Mouse (Mus musculus): ENCODE results near the gene Lpar1.
"Not testable (repeated sequence)": the region's sequence is repeated elsewhere in the genome, so short reads cannot be mapped to it uniquely, and the experiment has no call there.

Lpar1 gene

DNA sequence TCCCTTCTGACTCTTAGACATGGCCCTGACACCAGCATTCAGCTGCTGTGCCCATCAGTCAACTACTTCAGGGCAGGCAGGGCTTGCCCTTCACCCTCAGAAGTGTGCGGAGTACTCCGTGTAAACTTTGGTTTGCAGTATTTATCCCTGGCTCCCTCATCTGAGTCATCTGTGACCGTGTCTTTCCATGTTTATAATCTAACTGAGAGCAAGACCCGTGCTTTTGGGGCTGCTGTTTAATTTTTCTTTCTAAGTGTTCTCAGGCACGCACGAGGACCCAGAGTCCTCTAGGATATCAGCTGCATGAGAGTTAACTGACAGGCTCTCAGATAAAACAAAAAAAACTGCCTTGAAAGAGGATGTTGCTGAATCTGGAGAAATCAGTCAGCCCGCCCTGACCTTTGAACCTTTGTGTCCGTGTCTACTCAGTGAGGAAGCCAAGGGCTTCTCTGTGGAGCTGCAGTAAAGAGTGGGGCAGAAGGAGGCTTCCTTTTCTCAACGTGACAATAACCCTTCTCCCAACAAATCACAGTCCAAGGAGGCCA lies 7.7 kb downstream of the Lpar1 start:
- no peak for ATAC-seq (ENCODE audit: low TSS enrichment)

DNA sequence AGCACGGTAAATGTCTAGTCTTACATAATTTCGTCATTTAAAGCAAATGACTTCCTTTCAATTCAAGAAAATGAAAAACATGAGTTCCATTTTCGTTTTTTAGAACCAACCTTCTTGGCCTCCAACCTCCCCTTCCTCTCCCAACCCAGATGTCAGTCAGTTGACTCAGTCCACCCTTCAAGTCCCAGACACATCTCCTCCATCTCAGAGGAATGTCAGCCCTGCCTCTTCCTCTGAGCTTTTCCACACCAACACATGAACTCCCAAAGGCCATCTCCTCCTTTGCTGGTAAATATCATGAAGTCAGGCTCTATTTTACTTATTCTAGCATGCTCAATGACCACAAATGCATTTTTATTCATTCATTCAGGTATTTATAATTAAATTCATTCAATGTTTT lies 10.5 kb downstream of the Lpar1 start:
- ATAC-seq (ENCODE audit: low TSS enrichment): no peak

DNA sequence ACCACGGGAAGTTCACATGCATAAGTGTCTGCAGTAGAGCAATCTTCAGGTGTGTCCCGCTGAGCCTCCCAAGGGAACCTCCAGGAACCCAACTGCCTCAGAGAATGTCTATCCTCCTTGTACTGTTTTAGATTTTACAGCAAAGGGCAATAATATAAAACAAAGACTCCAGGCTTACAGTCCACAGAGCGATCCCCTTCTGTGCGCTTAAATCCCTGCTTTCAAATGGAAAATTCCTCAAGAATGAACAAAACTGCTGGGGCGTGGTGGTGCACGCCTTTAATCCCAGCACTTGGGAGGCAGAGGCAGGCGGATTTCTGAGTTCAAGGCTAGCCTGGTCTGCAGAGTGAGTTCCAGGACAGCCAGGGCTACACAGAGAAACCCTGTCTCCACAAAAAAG lies 11.0 kb downstream of the Lpar1 start:
- ATAC-seq (ENCODE audit: low TSS enrichment): not testable (repeated sequence)

DNA sequence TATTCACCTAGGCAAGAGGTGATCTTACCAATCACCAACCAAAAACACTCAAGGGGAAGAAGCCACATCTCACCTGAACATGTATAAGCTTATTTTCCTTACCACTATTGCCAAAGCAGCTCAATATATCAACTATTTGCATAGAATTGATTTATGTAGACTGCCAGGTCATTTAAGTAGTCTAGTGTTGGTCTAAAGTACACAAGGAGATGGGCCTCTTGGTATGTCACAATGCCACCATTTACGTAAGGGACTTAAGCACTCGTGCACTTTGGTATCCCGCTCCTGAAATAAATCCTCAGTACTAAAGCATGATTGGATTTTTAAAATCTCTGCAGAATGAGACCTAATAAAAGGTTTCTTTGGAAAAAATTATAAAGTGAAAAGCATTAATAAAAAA lies 12.9 kb downstream of the Lpar1 start:
- ATAC-seq (ENCODE audit: low TSS enrichment): no peak

DNA sequence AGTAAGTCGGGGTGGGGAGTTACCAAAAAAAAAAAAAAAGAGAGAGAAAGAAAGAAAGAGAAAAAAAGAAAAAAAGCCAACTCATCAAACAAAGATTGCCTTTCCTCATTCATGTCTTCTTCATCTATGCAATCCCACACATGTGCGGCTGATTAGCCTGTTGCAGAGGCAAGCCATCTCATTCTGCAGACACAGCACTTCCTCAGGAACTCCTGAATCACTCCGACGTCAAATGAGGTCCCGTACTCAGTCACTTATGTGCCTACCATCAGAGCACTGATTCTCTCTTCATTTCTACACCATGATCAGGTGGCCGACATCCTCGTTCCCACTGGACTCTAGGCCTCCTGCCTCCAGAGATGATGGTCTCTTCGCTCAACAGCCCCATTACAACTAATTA lies 13.3 kb downstream of the Lpar1 start:
- no peak for ATAC-seq (ENCODE audit: low TSS enrichment)

DNA sequence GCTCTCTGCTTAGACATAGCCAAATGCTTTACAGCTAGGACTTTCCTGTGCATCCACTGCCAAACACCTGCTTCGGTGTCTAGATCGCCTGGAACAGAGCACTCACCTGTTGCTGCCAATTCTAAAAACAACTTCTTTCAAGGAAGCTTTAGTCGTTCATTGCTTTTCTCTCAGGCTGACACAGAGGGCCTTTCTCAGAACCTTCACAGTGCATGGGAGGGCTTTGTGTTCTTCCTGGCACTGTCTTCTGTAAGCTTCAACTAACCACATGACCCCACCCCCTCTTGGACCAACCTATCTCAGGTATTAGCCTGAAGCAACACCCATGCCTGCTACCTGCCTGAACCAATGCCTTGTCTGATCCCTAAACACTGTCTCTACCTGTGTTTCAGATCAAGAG lies 15.0 kb downstream of the Lpar1 start:
- ATAC-seq (ENCODE audit: low TSS enrichment): no peak

DNA sequence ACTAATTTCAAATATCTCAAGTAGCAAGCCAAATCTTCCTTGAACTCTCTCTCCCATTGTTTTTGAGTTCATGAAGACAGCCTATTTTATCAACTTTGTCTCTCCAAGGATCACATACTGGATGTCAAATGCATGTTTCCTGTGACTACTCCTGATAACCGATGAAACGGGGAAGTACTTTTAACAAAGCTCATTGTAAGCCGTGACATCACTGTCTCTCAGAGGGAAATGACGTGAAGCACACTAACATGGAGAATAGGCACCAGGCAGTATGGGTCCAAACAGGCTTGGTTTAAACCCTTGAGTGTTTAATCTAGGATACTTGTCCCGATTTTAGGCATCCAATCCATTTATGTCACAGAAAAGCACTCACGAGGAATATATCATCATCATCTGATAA lies 17.9 kb downstream of the Lpar1 start:
- ATAC-seq (ENCODE audit: low TSS enrichment): no peak

DNA sequence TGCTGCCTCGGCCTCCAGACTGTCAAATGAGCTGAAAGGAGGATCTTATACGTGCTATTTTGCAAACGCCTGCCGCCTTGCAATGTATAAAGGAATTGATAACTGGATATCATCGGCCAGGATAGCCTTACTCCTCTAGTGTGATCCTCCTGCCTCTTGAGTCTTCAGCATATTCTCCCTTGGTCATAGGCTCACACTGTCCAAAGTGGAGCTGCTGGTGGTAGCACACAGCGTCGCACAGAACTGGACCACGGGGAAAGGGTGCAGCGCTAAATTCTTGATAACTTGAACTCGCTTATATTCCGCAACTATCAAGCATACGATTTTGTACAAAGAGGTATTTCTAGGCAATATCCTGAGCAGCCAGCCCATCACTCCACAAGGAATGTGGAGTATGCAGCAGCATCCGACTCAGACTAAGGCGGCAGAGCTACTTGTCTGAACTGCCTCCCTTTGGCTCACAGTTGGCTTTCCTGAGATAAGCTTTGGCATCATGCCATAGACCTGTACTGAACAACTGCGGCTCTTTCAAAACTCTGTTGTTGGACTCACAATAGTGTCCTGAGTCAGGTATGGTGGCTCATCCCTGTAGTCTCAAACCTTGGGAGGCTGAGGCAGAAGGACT lies 18.9 kb downstream of the Lpar1 start:
- no peak for ATAC-seq (ENCODE audit: low TSS enrichment)

DNA sequence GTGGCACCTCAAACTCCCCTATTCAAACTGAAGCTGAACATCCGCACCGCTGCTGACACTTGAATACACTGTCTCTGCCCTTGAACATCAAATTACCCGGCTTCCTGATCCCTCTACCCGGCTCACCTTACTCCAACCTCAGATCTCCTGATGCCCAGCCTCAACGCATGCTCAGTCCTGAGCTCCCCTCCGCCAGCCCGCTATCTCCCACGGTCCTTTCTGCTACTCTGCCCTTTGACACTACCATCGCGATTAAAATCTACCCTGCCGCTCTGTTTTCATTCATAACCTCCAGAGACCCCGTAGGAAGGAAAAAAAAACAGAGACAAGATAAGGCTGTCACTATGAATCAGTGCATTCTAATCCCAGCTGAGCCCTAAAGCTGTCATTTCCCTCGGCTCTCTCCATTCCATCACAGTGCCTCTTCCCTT lies 19.5 kb downstream of the Lpar1 start:
- ATAC-seq (ENCODE audit: low TSS enrichment): no peak

DNA sequence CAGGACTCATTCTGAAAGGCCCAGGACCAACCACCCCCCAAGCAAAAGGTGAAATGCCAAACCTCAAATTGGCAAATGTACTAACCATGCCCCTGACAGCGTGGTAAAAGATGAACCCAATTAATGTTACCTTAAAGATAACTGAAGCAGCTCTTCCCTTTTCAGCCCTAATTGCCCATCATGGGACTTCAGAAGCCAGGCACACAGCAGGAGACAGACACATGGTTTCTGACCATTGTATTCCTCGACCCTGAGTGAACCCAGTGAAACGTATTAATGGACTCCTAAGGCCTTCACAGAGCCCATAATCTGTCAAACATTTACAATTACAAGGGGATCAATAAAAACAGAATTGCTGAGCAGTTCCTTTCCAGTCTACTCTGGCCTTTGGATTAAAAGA lies 20.2 kb downstream of the Lpar1 start:
- ATAC-seq (ENCODE audit: low TSS enrichment): no peak

DNA sequence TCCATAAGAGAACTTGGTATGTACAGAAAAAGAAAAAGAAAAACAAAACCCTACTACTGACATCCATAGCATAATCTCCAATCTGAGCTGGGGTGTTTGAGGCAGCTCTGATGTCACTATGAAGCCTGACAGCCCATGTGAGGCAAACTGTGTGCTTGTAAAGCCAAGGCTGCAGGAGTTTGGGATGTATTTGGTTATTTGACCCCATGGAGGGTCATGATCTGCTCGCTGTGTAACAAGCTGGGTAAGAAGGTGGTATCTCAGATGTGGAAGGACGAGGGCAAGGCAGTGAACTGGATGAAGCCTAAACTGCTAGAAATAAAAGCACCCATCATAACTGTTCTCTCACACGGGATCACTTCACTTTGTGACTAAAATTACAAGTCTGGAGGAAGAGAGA lies 21.4 kb downstream of the Lpar1 start:
- ATAC-seq (ENCODE audit: low TSS enrichment): no peak

DNA sequence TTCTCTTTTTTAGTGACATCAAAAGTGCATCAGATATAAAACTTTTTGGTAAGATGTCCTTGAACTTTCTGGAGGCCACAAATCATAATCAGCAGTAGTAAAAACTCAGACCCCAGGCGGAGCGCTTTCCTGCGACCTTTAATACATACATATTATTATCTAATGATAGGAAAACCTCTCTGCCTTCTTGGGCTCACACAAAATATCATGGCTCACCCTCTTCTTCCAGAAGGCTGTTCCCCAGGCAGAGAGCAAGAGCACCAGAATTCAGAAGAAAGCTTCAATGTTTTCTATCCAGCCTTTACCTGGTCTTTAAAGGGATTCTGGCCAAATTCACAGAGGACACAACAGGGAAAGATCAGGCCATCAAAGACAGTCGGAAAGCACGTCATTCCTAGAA lies 23.0 kb downstream of the Lpar1 start:
- no peak for ATAC-seq (ENCODE audit: low TSS enrichment)

DNA sequence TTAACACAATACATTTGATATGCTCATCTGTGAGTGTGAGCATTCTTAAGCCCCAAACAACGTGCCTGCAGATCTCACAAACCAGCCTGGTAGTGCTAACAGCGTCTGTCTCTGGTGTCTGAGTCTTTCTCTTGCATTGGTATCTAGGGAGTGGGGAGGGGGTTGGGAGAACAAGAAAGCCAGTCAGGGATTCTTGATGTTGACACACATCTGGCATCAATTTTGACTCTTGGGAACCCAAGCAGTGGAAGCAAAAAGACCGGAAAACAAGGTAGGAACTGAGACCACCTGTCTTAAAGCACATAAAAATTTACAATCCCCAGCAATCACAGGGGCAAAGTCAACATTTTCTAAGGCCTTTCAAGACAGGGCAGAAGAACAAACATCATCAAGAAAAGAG lies 23.4 kb downstream of the Lpar1 start:
- no peak for ATAC-seq (ENCODE audit: low TSS enrichment)

DNA sequence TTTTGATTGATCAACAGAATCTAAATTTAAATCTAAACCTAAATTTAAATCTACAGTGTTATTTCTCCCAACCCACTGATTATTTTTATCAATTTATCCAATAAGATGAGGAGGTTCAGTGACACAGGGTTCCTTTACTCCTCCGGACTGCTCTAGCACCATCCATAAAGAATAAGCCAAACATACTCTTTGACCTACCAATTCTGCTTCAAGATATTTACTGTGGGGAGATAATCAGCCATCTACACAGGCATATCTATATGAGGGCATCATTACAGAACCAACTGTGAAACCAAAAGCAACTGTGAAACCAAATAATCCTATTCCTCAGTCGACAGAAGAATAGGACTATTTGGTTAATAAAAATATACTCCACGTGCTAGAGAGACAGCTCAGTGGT lies 25.8 kb downstream of the Lpar1 start:
- ATAC-seq (ENCODE audit: low TSS enrichment): no peak

DNA sequence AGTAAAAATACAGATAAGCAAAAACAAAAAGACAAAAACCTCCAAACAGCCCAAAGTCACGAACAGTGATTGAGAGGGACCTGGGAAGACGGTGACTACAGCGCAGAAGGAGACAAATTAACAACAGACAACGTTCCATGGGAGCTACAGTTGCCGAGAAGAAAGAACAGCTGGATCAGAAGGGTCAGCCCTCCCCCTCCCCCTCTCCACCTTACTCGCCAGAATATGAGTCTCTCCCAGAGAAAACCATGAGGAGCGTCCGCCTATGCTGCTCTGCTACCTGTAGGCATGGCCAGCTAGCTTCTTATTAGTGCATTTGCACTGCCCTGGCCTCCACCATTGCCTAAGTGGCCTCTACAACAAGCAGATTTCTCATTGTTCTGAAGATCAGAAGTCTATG lies 32.6 kb downstream of the Lpar1 start:
- no peak for ATAC-seq (ENCODE audit: low TSS enrichment)

DNA sequence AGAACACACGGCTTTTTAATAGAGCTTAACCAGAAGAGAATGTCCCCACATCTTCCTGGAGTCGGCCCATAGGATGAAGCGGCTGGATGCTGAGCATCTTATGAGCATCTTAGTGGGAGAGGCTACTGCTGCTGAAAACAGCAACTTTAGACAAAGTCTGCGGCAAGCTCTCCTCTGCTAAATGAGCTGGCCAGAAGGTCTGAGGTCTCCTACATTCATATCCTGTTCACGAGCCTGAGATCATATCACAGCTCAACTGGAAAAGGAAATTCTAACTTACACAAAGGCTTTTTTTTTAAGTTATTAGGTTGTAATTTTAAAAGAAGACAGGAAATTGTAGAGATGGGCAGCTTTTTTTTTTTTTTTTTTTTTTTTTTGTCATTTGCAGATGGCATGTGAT lies 33.2 kb downstream of the Lpar1 start:
- no peak for ATAC-seq (ENCODE audit: low TSS enrichment)

DNA sequence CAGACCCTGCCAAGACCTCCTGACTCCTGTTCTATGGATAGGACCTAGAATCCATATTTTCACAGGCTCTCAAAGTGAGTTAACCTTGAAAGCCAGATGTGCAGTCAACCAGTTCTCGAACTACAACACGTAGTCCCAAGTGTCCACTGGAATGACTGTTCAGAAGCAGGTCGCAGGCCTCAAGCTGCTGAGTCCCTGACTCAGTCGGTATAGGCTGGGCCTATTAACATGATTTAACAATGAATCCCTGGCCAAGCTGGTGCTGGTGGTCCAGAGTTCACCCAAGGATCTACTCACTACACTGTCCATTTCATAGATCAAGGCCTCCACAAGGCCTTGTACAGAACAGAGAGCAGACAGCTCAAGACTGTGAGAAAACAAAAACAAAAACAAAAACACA lies 33.8 kb downstream of the Lpar1 start:
- no peak for ATAC-seq (ENCODE audit: low TSS enrichment)

DNA sequence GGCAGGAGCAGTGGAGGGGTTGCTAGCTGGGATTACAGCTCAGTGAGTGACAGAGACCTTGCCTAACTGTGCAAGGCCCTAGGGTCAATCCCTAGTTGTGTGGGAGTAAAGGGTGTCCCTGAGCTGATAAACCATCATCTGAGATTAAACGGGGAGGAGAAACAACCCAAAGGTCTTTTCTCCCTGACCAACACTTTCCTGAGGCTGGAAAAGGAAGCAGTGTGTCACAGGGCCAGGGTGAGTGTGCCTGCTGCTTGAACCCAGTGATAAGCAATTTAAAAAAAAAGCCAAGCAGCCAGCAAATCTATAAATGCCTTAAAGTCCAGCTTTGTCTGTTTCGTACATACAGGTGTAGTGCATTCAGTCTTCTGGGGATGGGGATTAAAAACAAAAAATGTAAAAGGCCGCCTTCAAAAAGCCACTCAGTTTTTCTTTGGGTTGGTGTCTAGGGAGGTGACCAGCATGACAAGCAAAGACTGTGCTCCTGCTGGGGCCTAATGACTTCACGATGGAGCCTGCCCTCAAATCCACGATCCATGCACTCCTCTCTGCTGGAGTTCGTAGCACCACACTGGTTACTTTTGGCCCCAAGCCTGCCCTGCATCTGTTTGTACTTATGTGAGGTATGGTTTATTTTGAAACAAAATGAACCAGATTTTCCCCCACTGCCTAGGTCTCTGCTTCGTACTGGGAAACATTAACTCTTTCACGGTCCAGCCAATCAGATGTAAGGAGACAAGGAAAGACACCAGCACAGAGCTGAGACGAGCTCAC lies 35.3 kb downstream of the Lpar1 start:
- ATAC-seq (ENCODE audit: low TSS enrichment): no peak

DNA sequence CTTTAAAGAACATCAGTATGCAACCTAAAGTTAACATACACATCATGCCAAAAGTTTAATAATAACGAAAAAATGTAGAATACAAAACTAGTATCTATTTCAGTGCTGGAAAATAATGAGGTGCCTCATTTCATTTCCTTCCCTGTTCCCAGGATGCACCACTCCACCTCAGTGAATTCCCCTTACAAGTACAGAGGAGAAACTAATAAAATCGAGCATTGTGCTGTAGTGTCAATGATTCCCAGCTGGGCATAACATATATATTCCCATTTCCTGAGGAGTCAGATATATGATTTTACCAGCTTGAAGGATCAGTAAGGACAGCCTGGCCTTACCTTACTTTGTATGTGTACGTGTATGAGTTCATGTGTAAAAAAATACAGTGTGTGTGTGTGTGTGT lies 36.9 kb downstream of the Lpar1 start:
- ATAC-seq (ENCODE audit: low TSS enrichment): no peak

DNA sequence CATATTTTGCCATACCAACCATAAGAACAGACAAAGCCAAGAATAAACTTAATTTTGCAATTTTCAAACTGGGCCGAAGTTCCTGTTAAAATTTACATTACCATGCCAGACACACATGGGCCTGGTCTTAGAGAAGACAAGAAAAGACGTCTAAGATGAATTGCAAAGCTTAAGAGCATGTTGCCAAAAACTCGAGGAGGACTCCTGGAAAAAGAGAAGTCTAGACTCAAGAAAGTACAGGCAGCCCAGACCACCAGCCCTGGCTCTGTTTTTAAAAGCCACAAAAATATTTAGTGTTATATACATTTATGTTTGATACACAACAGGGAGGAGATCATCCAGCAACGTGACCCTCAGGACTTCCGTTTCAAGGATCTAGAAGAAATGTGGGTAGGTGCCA lies 37.5 kb downstream of the Lpar1 start:
- no peak for ATAC-seq (ENCODE audit: low TSS enrichment)

DNA sequence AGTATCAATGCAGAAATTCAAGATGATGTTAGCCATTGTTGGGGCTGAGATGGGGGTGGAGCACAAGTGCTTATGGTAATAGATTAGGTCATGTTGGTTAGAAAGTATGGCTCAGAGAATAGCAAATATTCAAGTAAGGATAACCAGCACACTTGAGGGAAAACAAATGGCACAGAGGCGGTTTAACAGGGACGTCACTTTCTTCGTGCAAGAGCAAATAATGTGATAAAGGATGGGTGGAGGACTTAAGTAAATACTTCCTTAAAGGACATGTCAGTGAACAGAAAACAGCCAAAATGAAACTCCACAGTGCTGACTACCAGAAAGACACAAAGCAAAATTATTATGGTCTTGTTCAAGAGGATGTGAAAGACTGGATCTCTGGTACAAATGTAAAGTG lies 42.1 kb downstream of the Lpar1 start:
- ATAC-seq (ENCODE audit: low TSS enrichment): no peak

DNA sequence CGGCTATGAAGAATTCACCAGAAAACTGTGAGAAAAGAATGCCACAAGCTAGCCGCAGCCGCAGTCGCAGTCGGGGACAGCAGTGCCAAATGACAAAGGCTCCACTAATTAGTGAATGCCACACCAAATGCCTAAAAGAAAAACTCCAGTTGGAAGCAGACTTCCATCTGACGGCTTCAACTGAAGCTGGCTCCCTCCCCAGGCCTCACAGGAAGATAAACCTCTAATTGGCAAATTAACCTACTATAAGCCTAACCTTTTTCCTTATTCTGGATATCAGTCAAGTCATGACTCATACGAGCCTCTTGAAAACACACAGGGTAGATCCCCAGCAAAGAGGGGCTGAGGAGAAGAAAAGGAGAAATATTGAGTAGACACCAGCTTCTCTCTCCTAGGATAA lies 44.9 kb downstream of the Lpar1 start:
- ATAC-seq (ENCODE audit: low TSS enrichment): peak; percentile 44; the same call in 1 of the 2 replicates

DNA sequence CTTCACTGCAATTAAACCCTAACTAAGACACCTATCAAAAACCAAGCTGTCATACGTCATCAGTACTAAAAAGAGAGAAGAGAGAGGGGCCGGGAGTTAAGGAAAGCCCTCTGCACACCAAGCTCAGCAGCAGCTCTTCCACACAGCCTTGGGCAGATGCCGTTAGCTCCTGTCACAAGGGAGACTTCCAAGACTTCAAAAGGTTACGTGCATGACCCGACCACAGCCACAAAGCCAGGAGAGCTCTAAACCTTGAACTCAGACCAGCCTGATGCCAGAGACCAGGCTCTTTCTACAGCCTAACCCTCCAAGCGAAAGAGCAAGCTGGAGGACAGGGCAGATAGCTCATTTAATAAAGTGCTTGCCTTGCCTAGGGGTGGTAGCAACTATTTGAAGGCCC lies 46.2 kb downstream of the Lpar1 start:
- no peak for ATAC-seq (ENCODE audit: low TSS enrichment)

All from frontal cortex, adult (tissue).